Mouse (Mus musculus) cerebellum, postnatal 10 days (tissue): Measurements from ENCODE around the gene Socs5.

Experiments used
- DNase-seq, 2 experiments: peaks; one replicate each; pipeline ENCODE4 v3.0.0; 2021; ENCODE audit warnings: mixed read lengths in 2 of 2

The Socs5 gene

GRCm38 (mm10) chr17:87169076-87169475, 61.6 kb downstream of the Socs5 start:
- DNase-seq: no peak

- no peak for DNase-seq
These were observed 62.9 kb downstream of the Socs5 start for GRCm38 (mm10) chr17:87170364-87170763.

- DNase-seq: no peak
These were observed 64.6 kb downstream of the Socs5 start for GRCm38 (mm10) chr17:87172031-87172430.

- no peak for DNase-seq
These were observed 66.5 kb downstream of the Socs5 start for GRCm38 (mm10) chr17:87173966-87174365.

- no peak for DNase-seq
These were observed 67.3 kb downstream of the Socs5 start for GRCm38 (mm10) chr17:87174651-87175331.

GRCm38 (mm10) chr17:87176066-87177012, 68.9 kb downstream of the Socs5 start:
- no peak for DNase-seq

- DNase-seq: peak; percentile 61 to 72
These were observed 71.4 kb downstream of the Socs5 start for GRCm38 (mm10) chr17:87178596-87179590.

- DNase-seq: no peak
These were observed 72.6 kb downstream of the Socs5 start for GRCm38 (mm10) chr17:87179939-87180550.

- DNase-seq: no peak
These were observed 74.3 kb downstream of the Socs5 start for GRCm38 (mm10) chr17:87181683-87182346.

- DNase-seq: no peak
These were observed 78.1 kb downstream of the Socs5 start for GRCm38 (mm10) chr17:87185461-87186066.

- DNase-seq: no peak
These were observed 79.5 kb downstream of the Socs5 start for GRCm38 (mm10) chr17:87187005-87187404.
